Mouse (Mus musculus) adrenal gland, adult 2 months (tissue): ENCODE results near the gene Gm20696. TPM values are rescaled to one million over a fixed set of nuclear protein-coding genes. Genes with fewer than 3 reads are reported as not detected.

ENCODE experiments used
- DNase-seq: peaks from one replicate; pipeline ENCODE4 v3.0.0; 2021
- polyA plus RNA-seq: library from polyadenylated mRNA; depleted of rRNA; stranded (reverse); fragments of >200 nt; gene quantifications from 2 replicates; pipeline ENCODE4 v1.2.3, GENCODE M21; 2012
- total RNA-seq, 2 experiments: library from RNA; stranded (reverse); gene quantifications; 2 replicates each; pipeline ENCODE4 v1.2.3; 2021

Gene Gm20696
- total and polyA plus RNA-seq, 3 experiments: 1.8 to 3.0 (median 2.3) TPM

GRCm38 (mm10) chr6:99566921-99567320 lies 99.7 kb downstream of the Gm20696 start:
- DNase-seq: no peak

GRCm38 (mm10) chr6:99564766-99565165 lies 101.8 kb downstream of the Gm20696 start:
- no peak for DNase-seq

GRCm38 (mm10) chr6:99556950-99557349 lies 109.6 kb downstream of the Gm20696 start:
- no peak for DNase-seq

GRCm38 (mm10) chr6:99552816-99553215 lies 113.8 kb downstream of the Gm20696 start:
- DNase-seq: peak; percentile 73

- DNase-seq: no peak
Observed at GRCm38 (mm10) chr6:99546416-99546815, 120.2 kb downstream of the Gm20696 start.

GRCm38 (mm10) chr6:99545437-99545836 lies 121.2 kb downstream of the Gm20696 start:
- no peak for DNase-seq

GRCm38 (mm10) chr6:99541105-99541504 lies 125.5 kb downstream of the Gm20696 start:
- no peak for DNase-seq

GRCm38 (mm10) chr6:99540653-99541052 lies 125.9 kb downstream of the Gm20696 start:
- DNase-seq: no peak

GRCm38 (mm10) chr6:99540146-99540545 lies 126.5 kb downstream of the Gm20696 start:
- DNase-seq: no peak

GRCm38 (mm10) chr6:99538194-99538941 lies 128.2 kb downstream of the Gm20696 start:
- no peak for DNase-seq

- no peak for DNase-seq
Observed at GRCm38 (mm10) chr6:99534211-99534745, 132.3 kb downstream of the Gm20696 start.

- DNase-seq: no peak
Observed at GRCm38 (mm10) chr6:99532458-99532857, 134.1 kb downstream of the Gm20696 start.

- DNase-seq: no peak
Observed at GRCm38 (mm10) chr6:99528972-99529371, 137.6 kb downstream of the Gm20696 start.

- DNase-seq: no peak
Observed at GRCm38 (mm10) chr6:99527457-99528105, 139.0 kb downstream of the Gm20696 start.

GRCm38 (mm10) chr6:99525351-99525750 lies 141.2 kb downstream of the Gm20696 start:
- peak; percentile 19 for DNase-seq

GRCm38 (mm10) chr6:99523679-99524370 lies 142.8 kb downstream of the Gm20696 start:
- DNase-seq: no peak

- peak; percentile 90 for DNase-seq
Observed at GRCm38 (mm10) chr6:99523109-99523632, 143.4 kb downstream of the Gm20696 start.

- peak; percentile 90 for DNase-seq
Observed at GRCm38 (mm10) chr6:99522359-99523108, 144.1 kb downstream of the Gm20696 start, which contains the start of gene Foxp1. Foxp1 (minus strand) TSS chr6:99522721.

- peak; percentile 78 for DNase-seq
Observed at GRCm38 (mm10) chr6:99521641-99522358, 144.8 kb downstream of the Gm20696 start.

GRCm38 (mm10) chr6:99521038-99521640 lies 145.5 kb downstream of the Gm20696 start:
- peak; percentile 83 for DNase-seq
